Mouse (Mus musculus) hematopoietic stem cell, adult 5-6 weeks (primary cell): ENCODE measurements at regions not wholly inside any gene's neighbourhood (a gene's known extent, or its start where the extent isn't known, plus 50 kb on each side); places are given as distances from the start of the nearest gene placed in this dataset.
A peak's percentile ranks its signal among the peaks of the same experiment; 100 is the strongest.

Source experiments
- ATAC-seq, 2 experiments: fragments of 125-278 bp in 1 of 2; replicated peaks in 1 of 2; 2 replicates each; pipeline ENCODE4 v1.8.0; 2016 to 2017; ENCODE audit warnings: inconsistent platforms in 2 of 2, mild to moderate bottlenecking in 2 of 2, moderate number of reproducible peaks in 2 of 2, low read depth in 1 of 2, moderate TSS enrichment in 1 of 2; ENCODE audit not compliant: low FRiP score in 2 of 2, poor library complexity in 2 of 2, severe bottlenecking in 2 of 2, insufficient read depth in 1 of 2, low TSS enrichment in 1 of 2

GRCm38 (mm10) chr8:93591608-93592301 lies 56.1 kb upstream of the Ces5a start:
- peak; percentile 74 to 82 for ATAC-seq

GRCm38 (mm10) chr8:93592302-93592651 lies 56.6 kb upstream of the Ces5a start:
- ATAC-seq: no peak

- ATAC-seq: no peak
These were observed 63.0 kb upstream of the Ces5a start for GRCm38 (mm10) chr8:93598613-93599121.

GRCm38 (mm10) chr8:93599306-93599705 lies 63.7 kb upstream of the Ces5a start:
- no peak for ATAC-seq

DNA sequence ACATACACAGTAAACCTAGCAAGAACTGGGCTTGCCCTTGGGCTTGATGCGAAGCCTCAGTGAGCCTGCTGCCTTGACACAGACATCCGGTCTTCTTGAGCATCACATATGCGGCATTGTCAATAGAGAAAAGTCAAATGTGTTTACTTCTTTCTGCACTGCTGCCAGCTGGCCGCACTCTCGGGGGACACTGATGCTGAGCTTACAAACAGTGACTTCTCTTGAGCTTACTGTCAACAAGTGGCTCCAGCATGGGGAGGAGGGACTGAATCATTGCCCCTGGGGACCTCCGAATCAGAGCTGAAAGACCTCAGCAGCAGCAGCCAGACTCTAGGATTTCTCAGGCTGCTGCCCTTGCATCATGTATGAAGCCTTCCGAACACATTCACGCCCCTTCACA lies 64.1 kb upstream of the Ces5a start:
- ATAC-seq: no peak

DNA sequence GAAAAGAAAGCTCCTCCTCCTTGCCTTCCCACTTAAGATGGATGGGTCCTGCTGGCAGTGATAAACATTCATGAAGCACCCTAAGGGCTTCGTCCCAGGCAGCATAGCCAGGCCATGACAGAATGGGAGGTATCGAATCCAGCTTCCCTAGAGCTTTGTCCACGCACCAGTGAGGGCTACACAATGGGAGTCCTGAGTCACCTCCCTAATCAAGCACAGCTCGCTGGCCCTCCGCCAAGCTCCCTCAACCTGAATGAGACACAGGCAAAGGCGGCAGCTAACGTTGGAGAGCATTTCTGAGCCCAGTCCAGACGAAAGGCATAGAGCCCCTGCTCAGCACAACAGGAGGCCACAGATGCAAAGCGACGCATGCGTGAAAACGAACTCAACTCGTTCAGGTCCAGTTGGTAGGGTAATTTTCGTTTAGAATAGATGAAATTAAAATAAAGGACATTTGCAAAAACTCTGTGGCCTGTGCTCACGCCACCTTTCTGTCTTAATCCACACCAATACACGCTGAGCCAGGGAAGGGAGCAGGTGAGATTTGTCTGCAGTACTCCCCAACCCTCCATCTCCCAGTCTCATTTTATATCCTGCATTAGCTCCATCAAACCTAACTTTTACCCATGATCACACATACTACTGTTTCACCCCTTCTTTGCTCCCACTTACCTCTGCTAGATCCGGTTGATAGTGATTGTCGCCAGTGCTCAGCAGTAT lies 91.3 kb upstream of the Ces5a start:
- ATAC-seq: no peak

- no peak for ATAC-seq
These were observed 92.0 kb upstream of the Ces5a start for GRCm38 (mm10) chr8:93627626-93628025.

GRCm38 (mm10) chr8:93632896-93633295 lies 97.3 kb upstream of the Ces5a start:
- ATAC-seq: no peak

GRCm38 (mm10) chr8:93642770-93643169 lies 107.1 kb upstream of the Ces5a start:
- no peak for ATAC-seq

DNA sequence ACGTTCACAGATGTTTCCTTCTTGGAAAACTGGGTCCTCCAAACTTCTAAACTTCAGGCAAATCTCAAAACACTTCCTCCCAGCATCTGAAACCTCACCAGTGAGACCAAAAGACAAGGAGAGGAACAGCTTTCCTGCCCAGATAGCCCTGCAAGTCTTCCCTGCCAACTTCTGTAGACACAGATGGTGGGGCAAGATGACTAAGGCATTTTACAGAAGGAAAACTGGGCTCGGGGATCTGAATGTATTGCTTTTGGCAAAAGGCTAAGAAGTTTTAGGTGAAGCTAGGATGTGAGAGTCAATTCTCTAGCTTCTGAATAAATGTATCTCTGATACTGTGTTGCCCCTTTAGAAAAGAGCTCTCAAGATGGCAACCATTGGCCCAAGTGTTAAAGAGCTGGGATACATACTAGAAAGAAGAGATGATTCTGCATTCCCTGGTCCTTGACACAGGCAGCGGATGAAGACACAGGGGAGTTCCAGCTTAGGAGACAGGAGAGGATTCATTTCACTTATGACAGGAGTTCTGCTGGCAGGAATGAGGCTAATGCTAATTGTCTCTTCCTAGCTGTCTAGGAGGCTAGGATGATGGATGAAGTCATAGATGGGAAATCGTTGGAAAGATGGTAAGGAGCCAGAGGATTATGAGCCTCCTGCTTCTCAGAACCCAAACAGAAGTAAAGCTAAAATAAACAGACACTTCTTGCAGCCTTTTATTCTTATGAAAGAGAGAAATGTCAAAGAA lies 108.0 kb upstream of the Ces5a start:
- ATAC-seq: no peak

DNA sequence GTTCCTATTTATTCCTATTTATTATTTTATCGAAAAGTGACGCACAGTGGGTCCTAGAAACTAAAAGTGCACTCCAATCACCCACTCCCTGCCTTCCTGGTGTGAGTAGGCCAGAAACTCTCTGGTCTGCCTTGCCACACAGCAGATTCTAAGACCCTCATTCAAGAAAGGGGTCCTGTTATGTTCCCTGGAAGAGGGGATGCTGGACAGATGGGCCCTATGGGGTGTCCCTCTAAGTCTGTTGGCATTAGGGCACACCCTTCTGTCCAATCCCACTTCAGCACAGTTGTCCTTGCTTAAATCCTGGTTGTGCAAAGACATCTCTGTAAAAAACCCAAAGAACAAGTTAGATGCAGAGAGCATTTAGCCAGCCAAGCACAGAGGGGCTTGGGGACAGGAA lies 117.8 kb upstream of the Ces5a start:
- ATAC-seq: no peak

DNA sequence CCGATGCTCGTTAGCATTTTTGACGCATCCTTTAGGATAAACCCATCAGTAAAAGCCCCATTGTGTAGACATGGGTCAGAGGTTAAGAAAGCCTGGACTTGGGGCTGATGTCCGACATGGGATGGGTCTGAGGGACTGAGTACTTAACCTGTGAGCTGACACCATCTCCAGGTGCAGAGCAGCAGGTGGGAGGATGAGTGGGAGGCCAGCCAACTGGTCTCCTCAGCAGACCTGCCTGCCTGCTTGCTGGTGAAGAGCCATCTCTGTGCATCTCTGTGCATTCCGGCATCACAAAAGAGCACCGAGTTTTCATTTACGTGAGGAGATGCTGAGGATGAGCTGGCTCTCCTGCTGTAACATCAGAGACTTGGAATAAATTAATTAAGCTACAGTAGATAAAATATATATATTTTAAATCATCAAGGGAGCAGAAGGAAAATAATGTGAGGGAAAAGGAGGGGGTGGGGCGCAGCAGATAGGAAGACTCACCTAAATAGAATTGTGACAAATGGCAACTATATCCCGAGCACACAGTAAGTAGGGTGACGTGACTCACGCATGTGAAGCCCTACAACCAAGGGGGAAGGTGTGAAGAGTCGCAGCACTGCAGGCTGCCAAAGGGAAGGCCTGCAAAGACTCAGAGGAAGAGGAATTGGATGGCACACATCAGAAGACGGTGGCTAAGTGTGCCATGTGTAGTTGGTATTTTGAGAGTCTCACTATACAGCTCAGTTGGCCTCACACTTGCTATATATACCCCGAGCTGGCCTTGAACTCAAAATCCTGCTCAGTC lies 118.5 kb upstream of the Ces5a start:
- ATAC-seq: no peak

DNA sequence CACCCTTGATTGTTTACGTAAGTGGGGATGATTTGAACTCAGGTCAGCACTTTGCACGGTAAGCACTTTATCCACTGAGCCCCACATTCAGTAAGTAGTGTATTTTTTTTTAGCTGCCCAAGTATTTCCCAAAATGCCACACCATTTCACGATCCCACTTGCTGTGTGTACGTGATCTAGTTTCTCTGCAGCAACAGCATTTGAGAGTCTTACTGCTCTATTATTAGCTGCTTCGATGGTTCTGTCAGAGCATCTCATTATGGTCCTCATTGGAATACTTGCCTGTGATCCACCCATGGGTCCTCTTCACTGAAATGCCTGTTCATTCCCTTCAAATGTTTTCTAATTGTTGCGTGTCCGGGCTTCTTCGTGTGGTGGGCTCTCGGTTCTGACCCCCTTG lies 120.1 kb upstream of the Ces5a start:
- no peak for ATAC-seq

DNA sequence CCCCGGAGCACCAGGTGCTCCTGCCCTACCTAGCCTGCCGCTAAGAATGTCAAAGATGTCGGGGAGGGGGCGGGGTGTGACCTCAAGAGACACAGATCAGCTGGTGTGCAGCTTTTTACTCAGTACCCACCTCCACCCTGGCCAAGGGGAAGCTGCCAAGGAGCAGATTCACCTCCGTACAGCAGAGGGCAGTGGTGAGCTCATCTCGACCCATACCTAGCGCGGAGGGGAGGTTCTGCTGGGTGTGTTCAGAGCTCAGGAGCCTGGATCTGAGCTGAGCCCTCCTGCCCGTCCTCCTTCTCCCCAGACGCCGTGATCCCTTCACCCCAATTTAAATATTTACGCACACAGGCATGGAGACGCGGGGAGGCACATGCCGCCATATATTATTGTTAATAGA lies 126.1 kb upstream of the Ces5a start:
- ATAC-seq: peak; percentile 97 to 98

DNA sequence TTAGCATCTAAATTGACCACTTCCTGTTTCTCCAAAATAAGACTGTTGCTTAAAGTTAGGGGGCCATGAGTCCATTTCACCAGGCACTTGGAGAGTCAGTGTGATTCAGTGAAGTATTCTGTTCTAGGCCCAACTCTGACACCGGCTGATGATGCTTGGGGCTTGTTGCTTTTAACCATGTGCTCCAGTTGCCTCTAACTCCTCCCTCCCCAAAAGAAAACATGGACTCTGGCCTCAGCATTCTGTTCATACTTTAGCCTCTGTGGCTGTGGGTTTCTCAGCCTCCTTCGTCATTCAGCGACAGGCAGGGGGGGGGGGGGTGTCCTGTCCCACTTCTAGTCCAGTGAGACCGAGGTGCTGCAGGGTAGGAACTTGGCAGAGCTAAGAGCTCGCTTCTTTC lies 126.6 kb upstream of the Ces5a start:
- 0 out of 4 replicates have a peak, but pooled peaks of 1 of the 2 experiments have one; percentile 6 for ATAC-seq

- no peak for ATAC-seq
These were observed 128.2 kb upstream of the Ces5a start for GRCm38 (mm10) chr8:93663851-93664250.

DNA sequence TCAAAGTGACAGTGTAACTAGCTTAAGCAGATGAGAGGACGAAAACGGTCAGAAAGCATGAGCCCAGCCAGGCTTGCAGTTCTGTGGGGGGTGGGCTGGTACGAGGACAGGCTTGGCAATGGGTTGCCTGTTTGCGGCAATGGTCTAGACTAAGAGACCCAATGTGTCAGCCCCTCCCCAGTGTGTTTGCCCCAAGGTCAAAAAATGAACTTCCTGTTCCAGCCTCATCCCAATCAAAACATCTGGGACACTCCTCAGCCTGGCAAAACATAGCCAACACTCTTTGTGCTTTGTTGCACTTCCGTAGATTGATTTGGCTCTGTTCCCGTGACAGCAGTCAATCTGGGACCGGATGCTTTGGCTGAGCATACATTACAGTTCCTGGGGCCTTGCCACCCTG lies 132.7 kb upstream of the Ces5a start:
- ATAC-seq: no peak
